19 mouse cellular contexts compared by ENCODE assay signal in genomic region chr1:71964450-71965126, GRCm38 (mm10).
"Had no signal": no experiment of that assay in that cellular context is flagged by ENCODE, and none has a peak within 500 bp of the region (broad histone marks: within the 10 kb centered on the region; RNA-seq: fewer than 3 reads in every experiment).

No protein-coding gene starts in this region.

- H3K27ac ChIP-seq: intestine, embryonic 15.5 days; kidney, postnatal 0 days; left cerebral cortex, adult 2 months; liver, embryonic 13.5 days; macrophage; midbrain, embryonic 12.5 days; midbrain, embryonic 15.5 days; neural tube, embryonic 12.5 days; neural tube, embryonic 15.5 days; stomach, postnatal 0 days had no signal

- H3K9me3 ChIP-seq: intestine, embryonic 15.5 days; liver, embryonic 13.5 days; midbrain, embryonic 12.5 days; midbrain, embryonic 15.5 days; neural tube, embryonic 12.5 days; neural tube, embryonic 15.5 days had no signal

- H3K9ac ChIP-seq: intestine, embryonic 15.5 days; liver, embryonic 13.5 days; lung, embryonic 14.5 days; midbrain, embryonic 12.5 days; midbrain, embryonic 15.5 days; neural tube, embryonic 12.5 days; neural tube, embryonic 15.5 days had no signal

- H3K27me3 ChIP-seq: intestine, embryonic 15.5 days; liver, embryonic 13.5 days; midbrain, embryonic 12.5 days; midbrain, embryonic 15.5 days; neural tube, embryonic 12.5 days; neural tube, embryonic 15.5 days had no signal

- H3K36me3 ChIP-seq: intestine, embryonic 15.5 days; liver, embryonic 13.5 days; midbrain, embryonic 12.5 days; midbrain, embryonic 15.5 days; neural tube, embryonic 12.5 days; neural tube, embryonic 15.5 days had no signal

- H3K4me3 ChIP-seq: intestine, embryonic 15.5 days; left cerebral cortex, adult 2 months; liver, embryonic 13.5 days; midbrain, embryonic 12.5 days; midbrain, embryonic 15.5 days; neural tube, embryonic 12.5 days; neural tube, embryonic 15.5 days had no signal

- H3K4me1 ChIP-seq: intestine, embryonic 15.5 days; liver, embryonic 13.5 days; midbrain, embryonic 12.5 days; midbrain, embryonic 15.5 days; neural tube, embryonic 12.5 days; neural tube, embryonic 15.5 days had no signal

- DNase-seq: layer of hippocampus, postnatal 36 days; liver, embryonic 13.5 days; lung, embryonic 14.5 days; right cerebral cortex, adult 18-20 months; right cerebral cortex, postnatal 14 days; right cerebral cortex, postnatal 4 days; thymus, adult 2 months; thymus, postnatal 14 days; thymus, postnatal 4 days had no signal

- ATAC-seq: intestine, embryonic 15.5 days; lung, postnatal 0 days; midbrain, embryonic 15.5 days had no signal

- H3K4me2 ChIP-seq: intestine, embryonic 15.5 days; liver, embryonic 13.5 days; lung, embryonic 14.5 days; midbrain, embryonic 12.5 days; midbrain, embryonic 15.5 days; neural tube, embryonic 12.5 days; neural tube, embryonic 15.5 days had no signal
